10 mouse cellular contexts compared by ENCODE assay signal in the genomic region with DNA sequence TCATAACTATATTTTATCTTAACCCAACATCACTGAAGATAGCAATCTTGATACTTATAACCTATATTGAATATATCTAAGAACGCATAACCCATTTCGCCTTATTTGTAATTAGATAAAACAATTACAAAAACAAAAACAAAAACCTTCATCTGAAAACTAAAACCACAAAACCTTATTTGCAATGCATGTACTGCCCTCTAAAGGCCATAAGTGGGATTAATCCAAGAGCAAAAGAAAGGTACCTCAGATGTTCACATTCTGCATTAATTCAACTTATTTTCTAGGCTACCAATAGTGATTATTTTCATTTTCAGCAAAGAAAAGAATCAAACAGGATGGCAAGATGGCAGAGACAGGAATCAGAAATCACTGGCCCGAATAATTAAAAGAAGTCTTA.
DNase-seq lines count a peak whose midpoint lies in the region; TF ChIP-seq lines count a peak whose summit lies in the region.
"Had no signal": no experiment of that assay in that cellular context is flagged by ENCODE, and none has a peak within 500 bp of the region (broad histone marks: within the 10 kb centered on the region; RNA-seq: fewer than 3 reads in every experiment).

No protein-coding gene starts in this region.

- H3K4me1 ChIP-seq in kidney, adult 2 months (ENCODE audit: control insufficient read depth, insufficient read depth, low read length), result no peaks in the 10 kb centered on the region
- H3K4me1 ChIP-seq in ES-Bruce4 (ENCODE audit: control insufficient read depth, insufficient read depth, low read length), result no peaks in the 10 kb centered on the region

- no peak for TF ChIP-seq POLR2A in kidney, adult 2 months (IDR thresholded peaks at IDR 0.05; ENCODE audit: low read depth, low read length)
- no peak for TF ChIP-seq POLR2A in ES-Bruce4 (IDR thresholded peaks at IDR 0.05; ENCODE audit: insufficient read depth, low read length)

- no peak for TF ChIP-seq EP300 in ES-Bruce4 (IDR thresholded peaks at IDR 0.05; ENCODE audit: insufficient read depth, low read depth, low read length)

- no peaks in the 10 kb centered on the region for H3K27me3 ChIP-seq in kidney, adult 2 months (replicated peaks; ENCODE audit: control insufficient read depth, insufficient read depth, low read length)
- no peaks in the 10 kb centered on the region for H3K27me3 ChIP-seq in ES-Bruce4 (ENCODE audit: control insufficient read depth, insufficient read depth, low read length, poor library complexity, severe bottlenecking)
- H3K27me3 ChIP-seq: midbrain, embryonic 15.5 days had no signal

- H3K27ac ChIP-seq in kidney, adult 2 months (ENCODE audit: insufficient read depth, low read depth, low read length), result no peak overlapping the region
- H3K27ac ChIP-seq in ES-Bruce4 (ENCODE audit: insufficient read depth, low read length), result no peak overlapping the region
- H3K27ac ChIP-seq: midbrain, embryonic 15.5 days had no signal

- H3K4me3 ChIP-seq in kidney, adult 2 months (ENCODE audit: insufficient read depth, low read depth, low read length), result no peak overlapping the region
- H3K4me3 ChIP-seq in ES-Bruce4 (ENCODE audit: low read depth, low read length), result no peak overlapping the region
- H3K4me3 ChIP-seq: midbrain, embryonic 15.5 days had no signal

- no peak; the same call in 1 of the 2 replicates for TF ChIP-seq CTCF in kidney, adult 2 months (conservative IDR thresholded peaks at IDR 0.05; ENCODE audit: insufficient read depth, insufficient read length, low read depth, low read length)
- TF ChIP-seq CTCF in ES-Bruce4 (IDR thresholded peaks at IDR 0.05; ENCODE audit: low read depth, low read length), result peak; percentile 14

- no peak overlapping the region for H3K9ac ChIP-seq in ES-Bruce4 (ENCODE audit: low read depth, poor library complexity, severe bottlenecking)
- H3K9ac ChIP-seq: midbrain, embryonic 15.5 days had no signal

- H3K9me3 ChIP-seq in ES-Bruce4 (replicated peaks; ENCODE audit: control insufficient read depth, insufficient read depth, low read length, poor library complexity, severe bottlenecking), result no peaks in the 10 kb centered on the region
- H3K9me3 ChIP-seq: midbrain, embryonic 15.5 days had no signal

- 53% methylated on average over 3 of the region's 3 CpGs for WGBS in kidney, adult 2 months

- peak; percentile 18 for DNase-seq in kidney, adult 2 months
- no peak for DNase-seq in kidney, postnatal 14 days
- peak; percentile 35 for DNase-seq in A20 (ENCODE audit: low read depth, low spot score)
- peak; percentile 31 for DNase-seq in embryo, embryonic 11 days
- no peak for DNase-seq in yolk sac, embryonic 10.5 days (ENCODE audit: low spot score)
- DNase-seq in right cerebral cortex, postnatal 25 days, result no peak
- DNase-seq: adrenal gland, postnatal 25 days; thymus, adult 2 months had no signal

- H3K36me3 ChIP-seq in kidney, adult 2 months (ENCODE audit: control insufficient read depth, insufficient read depth, low read length), result no peaks in the 10 kb centered on the region
- no peaks in the 10 kb centered on the region for H3K36me3 ChIP-seq in ES-Bruce4 (ENCODE audit: control insufficient read depth, insufficient read depth, low read length, poor library complexity, severe bottlenecking)
- H3K36me3 ChIP-seq: midbrain, embryonic 15.5 days had no signal

Comparison
In these comparisons a context has a peak if more than half of its experiments do, and no peak if none do; other contexts are left out.
1. DNase-seq: peak in kidney, adult 2 months (single experiment), A20 (single experiment) and embryo, embryonic 11 days (single experiment); none in kidney, postnatal 14 days (single experiment), yolk sac, embryonic 10.5 days (single experiment) and right cerebral cortex, postnatal 25 days (single experiment).